Mouse (Mus musculus) right cerebral cortex, adult 2 months (tissue): ENCODE results near the gene Myoc.
A peak's percentile ranks its signal among the peaks of the same experiment; 100 is the strongest.
"Not testable (repeated sequence)": the region's sequence is repeated elsewhere in the genome, so short reads cannot be mapped to it uniquely, and the experiment has no call there.

Experiments used
- DNase-seq, 2 experiments: peaks; one replicate each; pipeline ENCODE4 v3.0.0; 2021 to 2022; ENCODE audit warnings: low spot score in 2 of 2

Gene Myoc

DNA sequence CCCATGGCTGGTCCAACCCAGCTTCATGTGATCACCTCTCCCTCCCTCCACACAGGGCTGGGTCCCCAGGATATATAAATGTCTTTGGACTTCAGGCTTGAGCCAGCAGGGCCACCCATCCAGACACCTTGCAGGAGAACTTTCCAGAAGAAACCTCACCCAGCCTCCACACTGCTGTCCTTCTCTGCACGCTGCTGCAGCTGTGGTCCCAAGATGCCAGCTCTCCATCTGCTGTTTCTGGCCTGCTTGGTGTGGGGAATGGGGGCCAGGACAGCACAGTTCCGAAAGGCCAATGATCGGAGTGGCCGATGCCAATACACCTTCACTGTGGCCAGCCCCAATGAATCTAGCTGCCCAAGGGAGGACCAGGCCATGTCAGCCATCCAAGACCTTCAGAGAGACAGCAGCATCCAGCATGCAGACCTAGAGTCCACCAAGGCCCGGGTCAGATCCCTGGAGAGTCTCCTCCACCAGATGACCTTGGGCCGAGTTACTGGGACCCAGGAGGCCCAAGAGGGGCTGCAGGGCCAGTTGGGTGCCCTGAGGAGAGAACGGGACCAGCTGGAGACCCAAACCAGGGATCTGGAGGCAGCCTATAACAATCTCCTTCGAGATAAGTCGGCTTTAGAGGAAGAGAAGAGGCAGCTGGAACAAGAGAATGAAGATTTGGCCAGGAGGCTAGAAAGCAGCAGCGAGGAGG lies at the start of gene Myoc:
Gene Myoc (plus strand): TSS at position 105 of the 700 bp plus-strand sequence.
- no peak for DNase-seq

DNA sequence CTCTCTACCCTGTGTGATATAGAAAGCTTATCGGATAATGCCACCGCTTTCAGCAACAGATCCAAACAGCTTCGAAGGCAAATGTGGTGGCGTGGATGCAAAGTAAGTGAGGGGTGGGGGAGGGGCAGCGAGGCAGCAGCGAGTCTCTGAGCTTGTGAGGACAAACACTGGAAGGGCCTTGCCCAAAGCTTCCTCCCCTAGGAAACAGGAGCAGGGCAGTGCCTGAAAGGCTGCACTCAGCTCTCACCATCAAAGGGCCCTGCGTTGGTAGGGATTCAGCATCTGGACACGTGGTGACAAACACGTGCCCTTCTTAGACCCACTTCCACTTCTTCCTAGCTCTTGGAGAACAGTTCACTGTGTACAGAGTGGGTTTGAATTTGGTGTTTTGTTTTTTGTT lies 49.5 kb upstream of the Myoc start:
- DNase-seq, result no peak

DNA sequence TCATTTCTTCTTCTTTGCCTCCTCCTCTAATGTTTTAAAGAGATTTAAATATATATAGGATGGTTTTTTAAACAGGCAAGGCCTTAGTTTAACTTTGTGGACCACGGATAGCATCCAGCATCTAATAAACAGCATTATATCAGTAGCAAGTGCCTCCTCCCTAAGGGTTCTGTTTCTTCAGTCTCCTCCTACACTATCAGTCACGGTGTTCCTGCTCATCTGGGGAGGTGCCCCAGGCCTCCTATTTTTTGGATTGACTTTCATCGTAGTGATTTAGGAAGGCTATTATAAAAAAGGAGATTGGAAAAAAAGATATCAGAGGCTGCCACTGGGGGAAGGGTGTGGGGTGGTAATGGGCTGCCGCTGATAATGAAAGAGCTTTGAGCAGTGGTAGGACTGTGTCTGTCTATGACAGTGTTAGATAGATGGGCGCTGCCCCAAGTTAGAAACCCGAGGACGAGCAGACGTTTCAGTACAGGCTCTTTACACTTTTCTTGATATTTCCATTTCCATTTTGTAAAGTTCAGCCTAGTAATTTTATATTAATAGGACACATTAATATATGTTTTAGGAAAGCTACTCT lies 48.4 kb upstream of the Myoc start:
- no peak for DNase-seq

DNA sequence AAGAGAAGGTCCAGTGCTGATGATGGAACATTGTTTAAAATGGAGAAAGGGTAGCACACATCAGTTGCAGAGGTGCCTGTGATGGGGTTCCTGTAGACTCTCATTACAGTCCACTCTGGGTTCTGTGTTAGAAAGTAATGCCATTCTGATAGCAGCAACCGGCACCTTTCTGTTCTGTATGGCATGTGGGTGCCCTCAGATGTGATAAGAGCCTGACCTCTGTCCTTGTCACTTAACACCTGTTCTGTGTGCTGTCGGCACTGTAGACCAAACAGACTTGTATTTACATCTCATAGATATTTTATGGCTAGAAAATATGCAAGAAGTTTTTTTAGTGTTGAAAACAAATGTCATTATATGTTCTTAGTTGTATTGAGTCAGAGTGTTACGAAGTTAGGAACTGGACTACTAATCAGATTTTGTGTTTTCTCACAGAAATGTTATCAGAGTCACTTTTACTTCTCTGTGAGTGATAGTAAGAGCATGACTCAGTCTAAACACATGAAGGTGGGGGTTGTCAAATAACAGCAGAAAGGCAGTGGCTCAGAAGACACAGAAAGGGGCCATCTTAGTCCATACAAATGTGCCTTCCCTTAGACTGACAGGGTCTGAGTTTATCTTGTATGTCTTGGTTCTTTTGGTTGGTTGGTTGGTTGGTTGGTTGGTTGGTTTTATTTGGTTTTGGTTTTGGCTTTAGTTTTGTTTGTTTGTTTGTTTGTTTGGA lies 41.4 kb upstream of the Myoc start:
- DNase-seq, result no peak

DNA sequence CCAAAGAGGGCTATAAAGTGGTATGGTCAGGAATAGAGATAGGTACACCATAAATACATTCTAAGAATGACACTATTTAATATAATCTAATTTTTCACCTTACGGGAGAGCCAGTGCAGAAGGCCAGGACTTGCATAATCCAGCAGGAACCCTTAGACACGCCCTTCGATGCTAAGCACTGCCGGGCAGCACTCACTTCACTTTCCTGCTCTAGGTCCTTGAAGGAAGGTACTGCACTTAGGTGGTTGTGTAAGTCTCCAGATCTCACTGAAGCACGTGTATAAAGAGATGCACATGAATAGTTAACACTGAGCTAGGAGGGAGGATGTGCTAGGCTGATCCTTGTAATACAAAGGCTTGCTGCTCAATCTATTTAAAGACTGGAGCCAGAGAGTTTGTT lies 39.3 kb upstream of the Myoc start:
- no peak for DNase-seq

DNA sequence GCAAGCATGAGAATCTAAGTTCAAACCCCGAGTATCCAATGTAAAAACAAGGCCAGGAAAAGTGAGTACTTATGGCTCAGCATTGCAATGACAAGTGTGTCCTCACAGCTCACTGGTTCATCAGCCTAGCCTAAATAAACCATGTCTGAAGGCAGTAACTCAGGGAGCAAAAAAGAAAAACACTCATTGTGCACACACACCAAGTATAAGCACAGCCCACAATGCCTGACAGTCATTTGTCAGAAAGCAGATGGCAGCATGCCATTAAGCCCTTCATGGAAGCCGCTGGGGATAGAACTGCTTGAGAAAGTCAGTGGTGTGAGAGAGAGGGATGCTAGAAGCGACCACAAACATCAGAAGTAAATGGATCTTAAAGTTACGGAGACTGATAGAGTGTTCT lies 37.7 kb upstream of the Myoc start:
- no peak for DNase-seq

DNA sequence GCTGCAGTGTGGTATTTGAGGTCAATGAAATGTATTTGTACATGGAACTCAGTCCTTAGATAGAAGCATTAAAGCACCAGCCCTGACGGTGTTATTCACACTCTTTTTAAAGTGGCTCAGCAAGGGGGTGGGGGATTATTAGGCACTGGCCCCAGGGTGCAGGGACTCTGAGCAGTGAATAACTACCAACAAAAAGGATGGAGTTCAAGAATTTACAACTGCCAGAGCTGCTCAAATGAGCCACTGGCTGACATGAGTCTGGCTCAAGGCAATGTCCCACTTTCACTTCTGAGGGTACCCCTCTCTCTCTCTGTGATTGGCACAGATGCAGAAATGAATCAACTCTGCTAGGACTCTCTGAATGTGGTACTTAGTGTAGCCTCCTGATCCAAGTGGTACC lies 30.8 kb upstream of the Myoc start:
- no peak for DNase-seq

DNA sequence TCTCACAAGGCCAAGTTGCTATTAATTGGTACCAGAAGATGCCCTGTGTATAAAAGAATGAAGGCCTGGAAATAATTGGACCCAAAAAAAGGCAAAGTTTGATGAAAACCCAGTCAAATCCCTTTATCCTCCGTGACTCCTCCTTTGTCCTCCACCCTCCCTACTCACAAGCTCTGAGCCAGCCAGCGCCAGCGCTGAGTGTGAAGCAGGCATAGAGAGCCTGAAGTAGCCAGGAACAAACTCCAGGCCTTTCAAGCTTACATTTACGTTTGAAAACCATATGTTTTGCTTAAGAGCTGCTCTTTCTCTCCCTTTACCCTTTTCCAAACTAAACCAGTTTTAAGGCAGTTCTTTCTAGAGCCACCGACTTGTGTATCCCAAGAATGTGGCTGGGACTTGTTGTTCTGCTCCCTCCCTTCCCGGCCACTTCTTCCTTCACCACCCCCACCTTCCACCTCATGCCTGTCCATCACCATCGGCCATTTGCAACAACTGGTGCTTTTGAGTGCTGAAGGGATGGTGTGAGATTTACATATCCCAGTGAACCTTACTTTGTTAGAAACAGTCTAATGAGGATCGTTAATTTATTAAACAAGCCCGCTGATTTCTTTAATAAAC lies 29.2 kb upstream of the Myoc start:
- DNase-seq, result no peak

DNA sequence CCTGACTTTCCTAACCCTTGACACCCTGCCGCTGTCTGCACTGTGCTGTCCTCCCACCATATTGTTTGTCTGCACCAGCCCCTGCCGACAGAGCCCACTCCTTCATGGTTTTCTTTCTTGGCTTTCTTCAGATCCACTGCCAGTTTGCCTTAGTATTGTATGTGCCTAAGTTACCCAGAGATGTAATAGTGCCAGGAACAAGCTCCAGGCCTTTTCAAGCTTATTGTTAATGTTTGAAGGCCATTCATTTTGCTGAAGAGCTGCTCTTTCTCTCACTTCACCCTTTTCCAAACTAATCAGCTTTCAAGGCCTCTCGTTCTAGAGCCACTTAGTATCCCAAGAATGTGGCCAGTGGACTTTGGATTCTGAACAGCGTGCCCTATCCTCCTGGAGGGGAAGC lies 27.8 kb upstream of the Myoc start:
- no peak for DNase-seq

DNA sequence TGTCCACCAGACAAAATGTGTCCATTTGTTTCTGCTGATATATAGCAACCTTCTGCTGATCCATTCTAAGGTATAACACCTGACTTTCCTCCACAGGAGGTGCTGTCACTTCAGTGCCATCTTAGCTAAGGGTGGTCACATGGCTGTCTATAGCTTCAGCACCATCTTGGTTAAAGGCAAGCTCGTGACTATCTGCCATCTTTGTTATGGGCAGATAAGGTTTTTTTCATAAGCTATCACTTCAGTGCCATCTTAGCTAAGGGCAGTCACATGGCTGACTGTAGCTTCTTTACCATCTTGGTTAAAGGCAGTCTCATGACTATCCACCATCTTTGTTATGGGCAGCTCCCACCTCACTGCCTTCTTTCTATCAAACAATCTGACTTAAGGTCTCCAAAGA lies 23.4 kb upstream of the Myoc start:
- DNase-seq, result no peak

DNA sequence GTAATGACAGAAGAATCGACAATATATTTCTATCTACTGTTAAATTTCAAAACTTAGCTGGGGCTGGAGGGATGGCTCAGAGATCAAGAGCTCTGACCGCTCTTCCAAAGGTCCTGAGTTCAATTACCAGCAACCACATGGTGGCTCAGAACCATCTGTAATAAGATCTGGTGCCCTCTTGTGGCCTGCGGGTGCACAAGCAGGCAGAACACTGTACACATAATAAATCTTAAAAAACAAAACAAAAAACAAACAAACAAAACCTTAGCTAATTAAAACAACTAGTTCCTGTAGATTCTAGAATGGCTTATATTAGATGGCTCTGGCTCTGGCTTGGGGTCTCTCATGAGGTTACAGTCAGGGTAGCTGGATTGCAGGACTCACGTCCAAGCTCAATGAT lies 18.5 kb upstream of the Myoc start:
- no peak for DNase-seq

DNA sequence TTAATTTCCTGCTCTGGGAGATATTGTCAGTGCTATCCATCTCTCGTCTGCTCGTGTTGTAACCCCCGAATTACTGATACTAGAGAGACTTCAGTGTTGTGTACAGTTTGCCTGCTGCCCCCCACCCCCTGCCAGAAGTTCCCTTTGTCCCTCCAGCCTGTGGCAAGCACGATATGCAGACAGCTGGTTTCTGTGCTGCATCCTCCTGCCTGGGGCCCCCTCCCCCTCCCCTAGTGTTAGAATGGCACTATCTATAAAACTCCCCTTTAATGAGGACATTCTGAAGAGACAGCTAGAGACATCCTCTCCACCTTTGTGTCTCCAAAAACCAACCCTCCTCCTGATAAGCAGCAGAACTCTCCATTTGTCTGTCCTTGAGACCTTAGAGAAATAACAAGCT lies 15.1 kb upstream of the Myoc start:
- no peak for DNase-seq

DNA sequence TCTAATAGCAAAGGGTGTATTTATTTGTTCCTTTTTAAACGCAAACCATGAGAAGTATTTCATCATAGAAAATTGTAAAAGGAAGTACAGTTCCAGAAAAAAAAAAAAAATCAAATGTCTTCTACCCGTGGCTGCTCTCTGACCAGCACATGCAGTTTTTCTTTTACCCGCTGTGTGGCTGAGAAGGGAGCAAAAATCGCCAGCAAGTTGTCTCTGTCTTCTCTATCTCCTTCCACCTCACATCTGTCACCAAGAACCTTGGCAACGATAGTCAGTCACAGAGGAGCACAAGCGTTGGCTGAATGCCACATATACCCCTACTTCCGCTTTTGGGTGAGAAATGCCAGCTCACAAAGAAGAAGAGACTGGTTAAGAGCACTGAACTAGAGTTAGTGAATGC lies 13.7 kb upstream of the Myoc start:
- DNase-seq, result no peak

DNA sequence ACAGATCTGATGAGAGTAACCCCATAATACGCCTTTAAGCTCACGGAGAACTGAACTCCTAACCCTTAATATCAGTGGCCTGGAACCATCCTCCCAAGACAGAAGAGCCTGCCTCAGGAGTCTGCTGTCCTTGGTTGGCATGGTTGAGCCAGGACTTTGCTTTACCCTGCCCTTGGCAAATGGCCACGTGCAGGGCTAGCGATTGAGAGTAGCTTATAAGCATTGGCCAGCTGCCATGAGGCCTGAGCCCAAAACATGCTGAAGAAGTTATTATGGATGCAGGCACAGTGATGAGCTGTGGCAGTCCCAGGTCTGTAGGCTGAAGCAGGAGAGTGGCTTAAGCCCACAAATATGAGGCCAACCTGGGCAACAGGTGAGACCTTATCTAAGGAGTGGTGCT lies 11.1 kb upstream of the Myoc start:
- DNase-seq, result not testable (repeated sequence)

DNA sequence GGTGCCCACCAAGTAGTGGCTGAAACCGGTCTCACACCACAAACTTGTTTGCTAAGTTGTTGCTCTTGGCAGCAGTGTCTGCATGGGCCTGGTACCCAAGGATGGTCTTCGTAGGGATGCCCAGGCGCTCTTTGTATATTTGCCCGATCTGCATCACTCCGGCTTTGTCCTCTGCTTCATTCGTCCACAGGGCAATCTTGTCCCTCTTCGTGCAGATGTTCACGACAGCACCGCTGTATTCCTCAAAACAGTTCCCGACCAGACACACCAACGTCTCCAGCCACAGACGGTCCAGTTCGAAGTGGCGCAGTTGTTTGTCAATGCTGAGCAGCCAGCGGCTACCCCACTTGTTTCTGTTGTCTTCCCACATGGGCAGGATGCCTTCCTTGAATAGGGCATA lies 10.6 kb upstream of the Myoc start:
- not testable (repeated sequence) for DNase-seq

DNA sequence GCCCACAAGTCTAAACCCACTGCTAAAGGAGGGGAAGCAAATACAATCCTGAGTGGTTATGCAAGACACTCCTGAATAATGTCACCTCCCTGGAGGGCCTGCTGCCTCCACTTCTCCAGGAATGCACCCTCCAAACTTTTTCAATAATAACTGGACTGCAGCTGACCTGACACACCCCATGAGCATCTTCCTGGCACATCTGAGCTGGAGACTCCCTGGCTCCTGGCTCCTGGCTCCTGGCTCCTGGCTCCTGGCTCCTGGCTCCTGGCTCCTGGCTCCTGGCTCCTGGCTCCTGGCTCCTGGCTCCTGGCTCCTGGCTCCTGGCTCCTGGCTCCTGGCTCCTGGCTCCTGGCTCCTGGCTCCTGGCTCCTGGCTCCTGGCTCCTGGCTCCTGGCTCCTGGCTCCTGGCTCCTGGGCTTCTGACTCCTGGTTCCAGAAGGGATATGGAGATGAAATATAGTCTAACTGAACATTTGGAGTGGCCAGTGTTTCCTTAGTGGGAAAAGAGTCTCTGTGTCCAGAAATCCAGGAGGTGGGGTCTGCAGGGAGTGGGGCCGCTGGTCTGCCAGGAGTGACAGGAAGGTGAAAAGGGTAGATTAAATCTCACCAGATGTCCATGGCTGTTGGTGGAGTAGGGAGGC lies 3.5 kb upstream of the Myoc start:
- DNase-seq, result not testable (repeated sequence)

DNA sequence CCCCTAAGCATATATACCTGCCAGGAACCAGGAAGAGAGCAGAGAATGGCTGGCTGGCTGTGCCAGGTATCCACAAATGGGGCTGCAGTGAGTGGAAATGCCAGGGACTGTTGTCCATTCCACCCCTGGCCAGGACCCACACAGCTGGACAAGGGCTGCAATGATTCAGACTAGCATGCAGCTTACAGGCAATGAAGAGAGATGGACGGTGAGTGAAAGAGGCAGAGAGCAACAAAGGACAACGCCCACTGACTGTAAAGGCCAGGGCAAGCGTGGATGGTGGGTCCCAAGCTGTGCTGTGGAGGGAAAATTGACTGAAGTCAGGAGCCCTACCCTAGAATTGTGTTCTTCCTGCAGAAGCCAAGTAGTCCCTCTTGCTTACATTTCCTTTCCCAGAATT lies 2.4 kb upstream of the Myoc start:
- DNase-seq, result no peak

DNA sequence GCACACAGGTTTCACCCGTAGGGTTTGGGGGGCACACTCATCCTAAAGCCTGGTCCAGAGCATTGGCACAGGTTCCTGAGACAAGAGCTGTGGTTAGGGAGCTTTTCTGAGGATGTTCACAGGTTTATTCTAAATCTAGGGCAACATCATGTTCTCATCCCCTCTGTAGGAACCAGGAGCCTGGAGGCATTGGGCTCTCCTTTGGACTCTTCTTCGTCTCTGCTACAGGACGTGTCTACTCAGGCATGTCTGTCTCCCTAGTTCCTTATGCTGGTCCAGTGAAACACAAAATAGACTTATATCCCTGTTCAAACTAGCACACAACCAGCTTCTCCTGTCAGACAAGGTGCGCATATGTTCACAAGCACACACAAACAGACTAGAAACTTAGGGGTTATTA lies 420 bp upstream of the Myoc start:
- no peak for DNase-seq

DNA sequence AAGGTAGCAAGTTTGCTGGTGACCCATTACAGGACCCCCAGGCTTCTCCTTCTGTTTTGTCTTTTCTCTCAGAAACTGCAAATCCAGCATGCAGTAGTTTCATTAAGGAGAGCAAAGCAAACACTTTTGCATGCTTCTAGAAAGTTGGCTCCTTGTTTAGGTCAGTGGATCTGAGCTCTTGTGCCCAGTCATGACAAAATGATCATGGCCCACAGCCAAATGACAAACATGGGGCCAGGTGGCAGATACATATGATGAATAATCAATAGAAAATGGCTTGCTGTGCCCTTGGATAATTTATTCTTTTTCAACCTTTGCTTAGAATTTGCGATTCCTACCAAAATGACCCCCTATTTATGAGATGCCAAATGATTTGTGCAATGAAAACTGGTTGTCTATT lies 906 bp downstream of the Myoc start:
- no peak for DNase-seq

DNA sequence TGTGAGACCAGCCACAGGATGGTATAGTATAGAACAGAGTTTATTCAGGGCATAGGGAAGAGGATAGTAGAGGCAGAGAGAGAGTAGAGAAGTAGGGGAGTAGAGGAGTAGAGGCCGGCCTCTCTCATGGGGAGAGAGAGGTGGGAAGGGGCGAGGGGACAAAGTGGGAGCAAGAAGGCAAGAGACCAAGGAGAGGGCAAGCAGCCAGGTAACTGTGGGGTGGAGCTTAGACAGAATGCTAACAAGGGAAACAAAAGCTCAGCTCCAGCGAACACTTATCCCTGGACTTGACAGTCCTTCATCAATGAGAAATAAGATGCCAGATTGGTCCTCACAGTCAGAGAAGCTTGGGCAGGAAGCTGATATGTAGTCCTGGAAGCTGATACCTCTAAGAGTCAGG lies 3.6 kb downstream of the Myoc start:
- no peak for DNase-seq

DNA sequence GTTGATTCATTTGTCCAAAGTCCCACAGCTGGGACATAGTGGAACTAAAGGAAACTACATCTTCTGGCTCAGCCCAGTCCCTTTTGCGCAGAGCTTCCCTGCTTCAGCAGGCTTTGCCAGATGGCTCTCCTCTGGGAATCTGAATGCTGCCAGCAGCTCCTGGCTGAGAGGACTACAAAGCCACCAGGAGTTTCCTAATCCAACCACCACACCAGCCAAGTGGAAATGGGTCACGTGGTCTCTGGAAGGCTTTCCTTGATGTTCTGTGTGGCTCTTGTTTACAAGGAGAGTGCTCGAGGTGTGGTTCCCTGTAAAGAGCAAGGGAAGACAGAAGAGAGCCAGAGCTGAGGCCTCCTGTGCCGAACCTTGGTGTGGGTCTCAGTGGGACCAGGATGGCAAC lies 4.8 kb downstream of the Myoc start:
- DNase-seq, result peak; percentile 31 to 43

DNA sequence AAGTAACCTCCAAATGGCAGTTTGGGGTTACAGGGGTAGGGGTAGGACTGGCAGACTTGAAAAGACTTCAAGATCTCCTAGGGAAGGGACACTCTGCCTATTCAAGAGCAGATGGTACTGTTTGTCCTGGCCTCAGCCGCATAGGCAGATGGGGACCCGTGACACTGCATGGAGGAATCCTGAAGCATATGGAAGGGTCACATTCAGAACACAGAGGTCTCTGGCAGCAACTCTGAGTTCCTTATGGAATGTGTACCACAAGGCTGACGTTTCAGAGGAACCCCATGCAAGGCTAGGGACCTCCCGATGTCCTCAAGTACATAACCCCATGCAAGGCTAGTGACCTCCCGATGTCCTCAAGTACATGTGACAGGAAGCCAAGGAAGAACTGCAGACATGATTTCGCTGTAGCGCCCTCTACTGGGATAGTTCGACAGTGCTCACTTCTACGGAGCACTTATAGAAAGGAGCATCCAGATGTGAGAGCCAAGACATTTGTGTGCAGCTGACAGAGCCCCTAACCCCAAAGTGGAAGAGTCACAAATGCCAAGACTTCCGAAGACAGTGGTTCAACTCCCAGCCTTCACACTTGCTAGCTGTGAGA lies 7.2 kb downstream of the Myoc start:
- DNase-seq, result no peak
